Mouse (Mus musculus): ENCODE measurements around the gene 1700020N15Rik. TPM values are rescaled to one million over a fixed set of nuclear protein-coding genes. Genes with fewer than 3 reads are reported as not detected.
"Not testable (repeated sequence)": the region's sequence is repeated elsewhere in the genome, so short reads cannot be mapped to it uniquely, and the experiment has no call there.

1700020N15Rik gene
- polyA plus RNA-seq (2015; fragmentation: Nextera tagmentation; extraction: Ambion mirVana) = 0.29 TPM in 1 of 2 replicates, not detected in the other

- DNase-seq (ENCODE audit: low spot score); H3K36me3 ChIP-seq (ENCODE audit: insufficient read depth, low read length); H3K27me3 ChIP-seq (ENCODE audit: insufficient read depth, low read length); ATAC-seq (replicated peaks; ENCODE audit: low FRiP score, low read depth); H3K27ac ChIP-seq; H3K4me3 ChIP-seq (replicated peaks; ENCODE audit: low read depth, low read length); H3K4me2 ChIP-seq (ENCODE audit: low read length); H3K9ac ChIP-seq (ENCODE audit: low read depth, low read length); H3K4me1 ChIP-seq (replicated peaks; ENCODE audit: insufficient read depth, low read length); H3K9me3 ChIP-seq (replicated peaks; ENCODE audit: low read length): not testable (repeated sequence)
- WGBS = 60% methylated on average over 4 of the region's 5 CpGs
These were observed at the start of gene 1700020N15Rik for GRCm38 (mm10) chrX:69945000-69945399. Gene 1700020N15Rik, plus strand, starts transcription at chrX:69945300.

DNA sequence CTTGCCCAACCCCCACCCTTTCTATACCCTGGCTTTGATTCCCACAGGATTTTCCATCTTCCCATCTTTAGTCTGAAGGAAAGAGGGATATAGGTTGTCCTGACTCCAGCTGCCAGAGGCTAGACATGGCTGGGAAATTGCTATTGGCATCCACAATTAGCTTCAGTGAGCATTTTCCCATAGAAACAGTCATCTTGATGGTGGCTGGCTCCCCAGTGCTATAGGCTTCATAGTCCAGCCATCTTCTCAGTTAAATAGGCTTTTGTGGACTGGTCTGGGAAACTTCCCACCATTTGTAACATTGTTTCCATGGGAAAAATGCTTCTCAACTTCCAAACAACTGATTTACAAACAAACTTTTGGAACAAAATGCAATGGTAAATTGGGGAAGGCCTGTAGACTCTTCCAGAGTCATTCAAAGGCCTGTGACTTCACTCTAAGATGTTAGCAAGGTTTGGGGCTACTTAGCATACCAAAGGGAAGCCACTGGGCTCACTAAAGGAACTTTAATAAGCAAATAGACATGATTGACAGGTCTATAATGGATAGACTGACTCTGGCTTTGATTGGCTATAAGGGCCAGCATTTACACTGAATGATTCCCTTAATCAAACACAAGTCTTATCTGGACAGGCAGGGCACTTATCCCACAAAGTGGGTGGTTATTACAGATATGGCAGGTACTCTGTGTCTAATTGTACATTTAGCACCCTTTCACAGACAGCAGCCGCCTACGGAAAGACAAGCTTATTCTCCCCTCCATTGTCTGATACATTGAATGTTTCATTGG is 31.9 kb downstream of the 1700020N15Rik start:
- Histone ChIP-seq H3K9me3 (replicated peaks; ENCODE audit: low read length) (no peaks in the 10 kb centered on the region), H3K4me1 (replicated peaks; ENCODE audit: insufficient read depth, low read length) (no peaks in the 10 kb centered on the region), H3K9ac (ENCODE audit: low read depth, low read length) (no peak overlapping the region), H3K4me3 (replicated peaks; ENCODE audit: low read depth, low read length) (no peak overlapping the region), H3K27ac (no peak overlapping the region), H3K36me3 (ENCODE audit: insufficient read depth, low read length) (no peaks in the 10 kb centered on the region), H3K4me2 (ENCODE audit: low read length) (no peak overlapping the region), H3K27me3 (ENCODE audit: insufficient read depth, low read length) (no peaks in the 10 kb centered on the region)
- no peak for TF ChIP-seq CTCF (IDR thresholded peaks at IDR 0.05; ENCODE audit: low read depth)
- DNase-seq (ENCODE audit: low spot score) = no peak
- WGBS = 97% methylated on average over 2 of the region's 2 CpGs
- no peak for ATAC-seq (replicated peaks; ENCODE audit: low FRiP score, low read depth)
